Mouse (Mus musculus): ENCODE data around the gene Tshz2.
"Not testable (repeated sequence)": the region's sequence is repeated elsewhere in the genome, so short reads cannot be mapped to it uniquely, and the experiment has no call there.

Gene Tshz2

DNA sequence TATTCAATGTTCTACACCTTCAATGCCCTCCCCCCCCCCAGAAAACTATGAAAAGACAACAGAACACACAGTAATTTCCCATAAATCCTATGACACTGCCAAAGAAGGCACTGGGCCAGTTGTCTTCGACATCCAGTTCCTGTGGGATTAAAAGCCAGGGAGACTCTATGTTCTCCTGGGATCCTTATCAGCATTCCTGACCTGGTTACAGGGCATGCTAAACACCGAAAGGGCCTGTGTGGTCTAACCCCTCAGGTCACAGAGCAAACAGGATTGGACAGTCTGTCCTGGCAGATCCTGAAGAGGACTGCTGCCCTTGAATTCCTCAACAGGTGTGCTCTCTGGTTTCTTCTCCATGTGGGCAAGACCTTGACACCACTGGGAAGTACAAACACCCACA is 145.0 kb downstream of the Tshz2 start:
- no peak for DNase-seq (ENCODE audit: low read depth, low spot score)
- Histone ChIP-seq H3K27me3 (ENCODE audit: control insufficient read depth, insufficient read depth, low read length, poor library complexity, severe bottlenecking) (no peaks in the 10 kb centered on the region), H3K36me3 (ENCODE audit: control insufficient read depth, insufficient read depth, low read length, poor library complexity, severe bottlenecking) (no peaks in the 10 kb centered on the region)

DNA sequence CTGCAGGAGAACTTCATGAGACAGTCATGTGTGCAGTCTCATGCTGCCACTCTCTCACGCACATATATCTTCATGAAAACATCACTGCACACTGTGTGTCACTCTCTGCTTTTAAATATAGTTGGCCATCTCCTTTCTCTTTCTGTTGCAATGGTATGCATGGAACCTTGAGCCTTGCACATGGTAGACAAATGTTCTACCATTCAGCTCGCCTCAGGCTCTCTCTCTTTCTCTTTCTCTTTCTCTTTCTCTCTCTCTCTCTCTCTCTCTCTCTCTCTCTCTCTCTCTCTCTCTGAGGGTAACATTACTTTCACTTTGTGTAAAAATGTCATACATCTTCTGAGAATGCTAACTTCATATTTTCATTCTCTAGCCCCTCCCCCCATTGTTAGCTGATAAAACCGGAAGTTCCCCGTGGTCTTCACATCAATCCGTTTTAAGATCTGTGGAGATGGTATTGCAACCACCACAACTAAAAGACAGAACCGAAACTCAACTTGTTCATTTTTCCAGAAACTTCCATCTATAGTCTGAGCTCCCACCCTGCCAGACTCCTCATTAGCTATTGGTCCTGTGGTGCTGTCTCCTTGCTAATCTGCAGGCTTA is 146.0 kb downstream of the Tshz2 start:
- H3K36me3 ChIP-seq (ENCODE audit: control insufficient read depth, insufficient read depth, low read length, poor library complexity, severe bottlenecking), result no peaks in the 10 kb centered on the region
- peak; percentile 10 for DNase-seq (ENCODE audit: low read depth, low spot score)

DNA sequence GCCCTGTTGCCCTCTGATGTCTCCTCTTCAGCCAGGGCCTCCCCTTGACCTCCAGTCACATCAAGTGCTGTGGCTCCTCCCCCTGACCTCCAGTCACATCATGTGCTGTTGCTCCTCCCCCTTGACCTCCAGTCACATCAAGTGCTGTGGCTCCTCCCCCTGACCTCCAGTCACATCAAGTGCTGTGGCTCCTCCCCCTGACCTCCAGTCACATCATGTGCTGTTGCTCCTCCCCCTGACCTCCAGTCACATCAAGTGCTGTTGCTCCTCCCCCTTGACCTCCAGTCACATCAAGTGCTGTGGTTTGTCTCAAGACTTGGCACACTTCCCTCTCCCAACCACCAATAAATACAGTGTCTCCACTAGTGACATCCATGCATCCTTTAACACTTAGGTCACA is 148.9 kb downstream of the Tshz2 start:
- DNase-seq (ENCODE audit: low read depth, low spot score), result not testable (repeated sequence)

More for the DNA sequence above, 146.0 kb downstream of the Tshz2 start:
- no peaks in the 10 kb centered on the region for H3K27me3 ChIP-seq (ENCODE audit: control insufficient read depth, insufficient read depth, low read length, poor library complexity, severe bottlenecking)

DNA sequence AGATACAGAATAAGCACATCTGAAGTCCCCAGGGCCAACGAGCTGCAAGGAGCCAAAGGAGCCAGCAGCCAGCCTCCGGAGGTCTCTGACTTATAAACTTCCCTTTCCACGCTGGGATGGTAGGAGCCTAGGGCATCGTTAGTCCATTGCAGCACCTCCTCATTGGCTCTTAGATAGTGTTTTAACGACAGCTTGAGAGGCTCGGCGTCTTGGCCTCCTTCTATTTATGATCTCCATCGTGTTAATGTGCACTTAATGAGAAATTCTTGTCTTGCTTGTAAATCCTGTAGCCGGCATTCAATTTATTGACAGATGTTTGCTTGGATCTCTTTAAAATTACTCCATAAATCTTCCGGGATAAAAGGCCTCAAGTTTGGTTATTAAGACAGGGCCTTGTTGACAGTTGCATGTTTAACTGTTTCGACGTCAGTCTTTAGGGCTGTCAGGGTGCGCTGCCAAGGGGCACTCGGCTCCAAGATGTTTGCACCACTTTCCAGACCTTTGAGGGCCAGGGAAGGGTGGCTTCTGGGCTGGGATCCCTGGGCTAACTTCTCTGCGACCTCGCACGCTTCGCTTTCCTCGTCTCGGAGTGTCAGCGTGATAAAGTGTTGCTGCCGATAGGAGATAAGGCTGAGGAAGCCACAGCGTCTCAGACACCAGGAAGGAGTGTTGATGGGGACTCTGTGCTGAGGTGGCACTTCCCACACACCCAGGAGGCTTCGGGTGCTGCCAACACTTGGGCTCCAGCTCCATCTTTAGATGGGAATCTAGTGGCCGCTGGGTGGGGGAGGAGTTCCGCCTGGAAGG is 150.3 kb downstream of the Tshz2 start:
- DNase-seq (ENCODE audit: low read depth, low spot score), result no peak
- Histone ChIP-seq H3K36me3 (ENCODE audit: control insufficient read depth, insufficient read depth, low read length, poor library complexity, severe bottlenecking) (no peaks in the 10 kb centered on the region), H3K27me3 (ENCODE audit: control insufficient read depth, insufficient read depth, low read length, poor library complexity, severe bottlenecking) (no peaks in the 10 kb centered on the region)

More for the DNA sequence above, 148.9 kb downstream of the Tshz2 start:
- H3K36me3 ChIP-seq (ENCODE audit: control insufficient read depth, insufficient read depth, low read length, poor library complexity, severe bottlenecking); H3K27me3 ChIP-seq (ENCODE audit: control insufficient read depth, insufficient read depth, low read length, poor library complexity, severe bottlenecking): not testable (repeated sequence)

DNA sequence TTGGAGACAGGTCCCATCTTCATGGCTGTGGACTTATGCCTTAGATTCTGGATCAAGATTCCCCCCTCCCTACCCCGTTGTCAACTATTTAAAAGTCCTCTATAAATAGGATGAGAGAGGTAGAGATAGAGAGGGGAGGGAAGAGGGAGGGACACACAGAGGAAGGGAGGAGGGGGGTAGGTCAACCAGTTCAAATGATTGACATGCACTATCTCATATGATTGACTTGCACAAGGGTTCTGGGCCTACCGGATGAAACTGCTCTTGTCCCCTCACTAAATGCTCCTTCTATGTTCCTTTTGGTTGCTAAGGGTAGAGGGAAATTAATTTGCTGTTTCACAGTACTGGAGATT is 150.8 kb downstream of the Tshz2 start:
- Histone ChIP-seq H3K36me3 (ENCODE audit: control insufficient read depth, insufficient read depth, low read length, poor library complexity, severe bottlenecking) (no peaks in the 10 kb centered on the region), H3K27me3 (ENCODE audit: control insufficient read depth, insufficient read depth, low read length, poor library complexity, severe bottlenecking) (no peaks in the 10 kb centered on the region)
- DNase-seq (ENCODE audit: low read depth, low spot score), result no peak

GRCm38 (mm10) chr2:169787381-169787780 is 154.6 kb downstream of the Tshz2 start:
- H3K36me3 ChIP-seq (ENCODE audit: control insufficient read depth, insufficient read depth, low read length, poor library complexity, severe bottlenecking), result no peaks in the 10 kb centered on the region
- H3K27me3 ChIP-seq (ENCODE audit: control insufficient read depth, insufficient read depth, low read length, poor library complexity, severe bottlenecking), result no peaks in the 10 kb centered on the region
- no peak for DNase-seq (ENCODE audit: low read depth, low spot score)

DNA sequence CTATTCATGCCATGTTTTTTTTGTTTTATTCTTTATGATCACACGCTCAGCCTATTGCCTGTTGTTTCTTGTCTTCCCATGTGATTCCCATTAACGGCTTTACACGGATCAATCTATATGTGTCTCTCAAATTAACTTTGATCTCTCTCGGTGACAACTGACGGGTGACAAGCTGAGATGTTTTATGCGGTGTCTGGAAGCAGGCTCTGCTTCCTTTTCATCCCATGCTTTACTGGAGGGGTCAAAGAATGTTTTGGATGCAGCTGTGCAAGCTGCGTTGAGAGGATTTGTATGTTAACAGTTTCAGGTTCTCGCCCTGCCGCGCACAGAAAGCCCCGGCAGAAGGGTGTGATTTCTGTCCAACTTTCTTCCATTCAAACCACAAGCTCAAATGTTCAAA is 155.1 kb downstream of the Tshz2 start:
- Histone ChIP-seq H3K36me3 (ENCODE audit: control insufficient read depth, insufficient read depth, low read length, poor library complexity, severe bottlenecking) (no peaks in the 10 kb centered on the region), H3K27me3 (ENCODE audit: control insufficient read depth, insufficient read depth, low read length, poor library complexity, severe bottlenecking) (no peaks in the 10 kb centered on the region)
- DNase-seq (ENCODE audit: low read depth, low spot score), result no peak

- Histone ChIP-seq H3K36me3 (ENCODE audit: control insufficient read depth, insufficient read depth, low read length, poor library complexity, severe bottlenecking) (no peaks in the 10 kb centered on the region), H3K27me3 (ENCODE audit: control insufficient read depth, insufficient read depth, low read length, poor library complexity, severe bottlenecking) (no peaks in the 10 kb centered on the region)
- no peak for DNase-seq (ENCODE audit: low read depth, low spot score)
Observed at GRCm38 (mm10) chr2:169790439-169791131, 157.8 kb downstream of the Tshz2 start.

DNA sequence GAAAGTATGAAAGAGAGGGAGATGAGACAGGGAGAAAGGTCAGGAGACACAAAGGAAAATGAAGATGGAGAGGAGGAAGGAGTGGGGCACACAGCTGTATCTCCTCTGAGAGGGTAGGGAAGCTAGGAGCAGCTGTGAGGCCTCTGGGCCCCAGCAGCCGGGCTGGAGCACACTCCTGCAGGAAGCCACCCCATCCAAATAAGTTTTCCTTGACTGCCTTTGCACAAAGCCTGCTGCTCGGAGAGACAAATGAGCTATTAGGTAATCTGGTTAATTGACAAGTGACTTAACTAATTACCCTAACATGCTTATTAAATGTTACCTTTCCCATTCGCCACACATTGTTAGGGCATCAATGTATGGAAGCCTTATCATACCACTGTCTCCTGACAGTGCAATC is 159.9 kb downstream of the Tshz2 start:
- no peaks in the 10 kb centered on the region for H3K36me3 ChIP-seq (ENCODE audit: control insufficient read depth, insufficient read depth, low read length, poor library complexity, severe bottlenecking)
- DNase-seq (ENCODE audit: low read depth, low spot score), result no peak
- H3K27me3 ChIP-seq (ENCODE audit: control insufficient read depth, insufficient read depth, low read length, poor library complexity, severe bottlenecking), result no peaks in the 10 kb centered on the region

GRCm38 (mm10) chr2:169802241-169802640 is 169.4 kb downstream of the Tshz2 start:
- H3K36me3 ChIP-seq (ENCODE audit: control insufficient read depth, insufficient read depth, low read length, poor library complexity, severe bottlenecking), result no peaks in the 10 kb centered on the region

DNA sequence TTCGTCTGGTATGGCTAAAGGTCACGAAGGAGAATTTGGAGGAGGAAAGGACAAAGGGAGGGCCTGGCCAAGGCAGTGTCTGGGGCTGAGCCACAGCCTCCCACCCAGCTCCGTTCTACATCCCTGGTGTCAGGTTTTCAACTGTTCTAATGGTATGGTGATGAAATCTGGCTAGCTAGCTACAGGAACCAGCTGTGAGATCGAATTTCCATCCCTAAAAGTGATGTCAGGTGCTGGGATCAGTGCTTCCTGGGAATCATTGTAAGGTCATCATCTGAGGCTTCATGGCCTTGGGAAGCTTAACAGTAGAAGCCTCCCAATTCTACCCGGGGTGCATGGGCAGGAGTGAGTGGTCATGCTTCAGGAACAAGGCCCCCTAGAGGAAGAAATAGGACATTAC is 171.6 kb downstream of the Tshz2 start:
- DNase-seq (ENCODE audit: low read depth, low spot score), result no peak
- Histone ChIP-seq H3K27me3 (ENCODE audit: control insufficient read depth, insufficient read depth, low read length, poor library complexity, severe bottlenecking) (no peaks in the 10 kb centered on the region; the same call in 1 of the 2 replicates), H3K36me3 (ENCODE audit: control insufficient read depth, insufficient read depth, low read length, poor library complexity, severe bottlenecking) (no peaks in the 10 kb centered on the region)

More at GRCm38 (mm10) chr2:169802241-169802640, 169.4 kb downstream of the Tshz2 start:
- H3K27me3 ChIP-seq (ENCODE audit: control insufficient read depth, insufficient read depth, low read length, poor library complexity, severe bottlenecking), result no peaks in the 10 kb centered on the region
- no peak for DNase-seq (ENCODE audit: low read depth, low spot score)

- Histone ChIP-seq H3K27me3 (ENCODE audit: control insufficient read depth, insufficient read depth, low read length, poor library complexity, severe bottlenecking) (no peaks in the 10 kb centered on the region; the same call in 1 of the 2 replicates), H3K36me3 (ENCODE audit: control insufficient read depth, insufficient read depth, low read length, poor library complexity, severe bottlenecking) (no peaks in the 10 kb centered on the region)
- DNase-seq (ENCODE audit: low read depth, low spot score), result no peak
Observed at GRCm38 (mm10) chr2:169805545-169805944, 172.7 kb downstream of the Tshz2 start.

GRCm38 (mm10) chr2:169811589-169811988 is 178.8 kb downstream of the Tshz2 start:
- no peaks in the 10 kb centered on the region for H3K36me3 ChIP-seq (ENCODE audit: control insufficient read depth, insufficient read depth, low read length, poor library complexity, severe bottlenecking)
- DNase-seq (ENCODE audit: low read depth, low spot score), result no peak
- H3K27me3 ChIP-seq (ENCODE audit: control insufficient read depth, insufficient read depth, low read length, poor library complexity, severe bottlenecking), result no peaks in the 10 kb centered on the region; the same call in 1 of the 2 replicates

DNA sequence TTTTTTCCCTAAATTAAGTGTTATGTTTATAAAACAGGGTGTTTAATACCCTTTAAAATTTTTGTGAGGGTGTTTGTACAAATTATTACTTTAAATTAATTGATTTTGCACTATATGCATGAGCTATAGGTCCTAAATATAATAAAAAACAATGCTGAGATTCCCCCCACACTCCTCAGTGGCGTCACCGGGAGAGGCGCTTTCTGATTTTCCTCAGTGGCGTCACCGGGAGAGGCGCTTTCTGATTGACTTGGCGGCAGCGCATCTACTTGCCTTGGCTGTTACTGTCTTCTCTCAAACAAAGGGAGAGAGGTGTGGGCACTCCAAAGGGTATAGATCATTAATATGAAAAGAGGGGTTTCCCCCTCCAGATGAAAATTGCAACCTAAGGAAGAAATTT is 179.2 kb downstream of the Tshz2 start:
- no peak for DNase-seq (ENCODE audit: low read depth, low spot score)
- H3K27me3 ChIP-seq (ENCODE audit: control insufficient read depth, insufficient read depth, low read length, poor library complexity, severe bottlenecking), result no peaks in the 10 kb centered on the region; the same call in 1 of the 2 replicates
- H3K36me3 ChIP-seq (ENCODE audit: control insufficient read depth, insufficient read depth, low read length, poor library complexity, severe bottlenecking), result no peaks in the 10 kb centered on the region

GRCm38 (mm10) chr2:169812940-169813339 is 180.1 kb downstream of the Tshz2 start:
- DNase-seq (ENCODE audit: low read depth, low spot score), result no peak
- Histone ChIP-seq H3K27me3 (ENCODE audit: control insufficient read depth, insufficient read depth, low read length, poor library complexity, severe bottlenecking) (no peaks in the 10 kb centered on the region; the same call in 1 of the 2 replicates), H3K36me3 (ENCODE audit: control insufficient read depth, insufficient read depth, low read length, poor library complexity, severe bottlenecking) (no peaks in the 10 kb centered on the region)
